In genomic region chr10:39571011-39571410, GRCm38 (mm10) we compare ENCODE assay signal across 10 mouse cellular contexts. TPM values are rescaled to one million over a fixed set of nuclear protein-coding genes. Genes with fewer than 3 reads are reported as not detected.
A peak's percentile ranks its signal among the peaks of the same experiment; 100 is the strongest.
DNase-seq lines count a peak whose midpoint lies in the region; ATAC-seq and TF ChIP-seq lines count a peak whose summit lies in the region.
"Had no signal": no experiment of that assay in that cellular context is flagged by ENCODE, and none has a peak within 500 bp of the region (broad histone marks: within the 10 kb centered on the region; RNA-seq: fewer than 3 reads in every experiment).

No protein-coding gene starts in this region.

- no peak overlapping the region for H3K9ac ChIP-seq in forebrain, embryonic 11.5 days (ENCODE audit: low read length)
- H3K9ac ChIP-seq in midbrain, embryonic 11.5 days (ENCODE audit: low read length) = no peak overlapping the region
- no peak overlapping the region for H3K9ac ChIP-seq in hindbrain, postnatal 0 days (replicated peaks; ENCODE audit: low read length)
- no peak overlapping the region for H3K9ac ChIP-seq in stomach, postnatal 0 days (ENCODE audit: low read length)

- 78% methylated on average over 7 of the region's 7 CpGs for WGBS in forebrain, embryonic 10.5 days
- WGBS in forebrain, embryonic 11.5 days = 66% methylated on average over 7 of the region's 7 CpGs
- WGBS in midbrain, embryonic 10.5 days = 73% methylated on average over 7 of the region's 7 CpGs
- 71% methylated on average over 7 of the region's 7 CpGs for WGBS in midbrain, embryonic 11.5 days
- 31% methylated on average over 7 of the region's 7 CpGs for WGBS in hindbrain, postnatal 0 days
- WGBS in stomach, postnatal 0 days = 26% methylated on average over 7 of the region's 7 CpGs

- H3K4me2 ChIP-seq in forebrain, embryonic 11.5 days (ENCODE audit: low read depth, low read length, severe bottlenecking) = no peak overlapping the region
- H3K4me2 ChIP-seq in midbrain, embryonic 11.5 days = no peak overlapping the region
- H3K4me2 ChIP-seq in hindbrain, postnatal 0 days (ENCODE audit: low read depth, low read length) = no peak overlapping the region
- H3K4me2 ChIP-seq in stomach, postnatal 0 days (replicated peaks; ENCODE audit: low read depth) = no peak overlapping the region

- no peaks in the 10 kb centered on the region for H3K27me3 ChIP-seq in forebrain, embryonic 10.5 days (ENCODE audit: poor library complexity, severe bottlenecking)
- no peaks in the 10 kb centered on the region for H3K27me3 ChIP-seq in forebrain, embryonic 11.5 days (ENCODE audit: control insufficient read depth, insufficient read depth, low read length)
- H3K27me3 ChIP-seq in midbrain, embryonic 10.5 days (ENCODE audit: low read depth, poor library complexity, severe bottlenecking) = no peaks in the 10 kb centered on the region
- no peaks in the 10 kb centered on the region for H3K27me3 ChIP-seq in midbrain, embryonic 11.5 days (ENCODE audit: control insufficient read depth, insufficient read depth, low read length)
- H3K27me3 ChIP-seq in hindbrain, postnatal 0 days (ENCODE audit: insufficient read depth, low read length) = no peaks in the 10 kb centered on the region
- H3K27me3 ChIP-seq in stomach, postnatal 0 days (ENCODE audit: control insufficient read depth, insufficient read depth, low read length) = no peaks in the 10 kb centered on the region

- no peak overlapping the region for H3K4me3 ChIP-seq in forebrain, embryonic 10.5 days
- H3K4me3 ChIP-seq in forebrain, embryonic 11.5 days (ENCODE audit: low read depth, low read length) = no peak overlapping the region
- no peak overlapping the region for H3K4me3 ChIP-seq in midbrain, embryonic 10.5 days
- no peak overlapping the region for H3K4me3 ChIP-seq in midbrain, embryonic 11.5 days (ENCODE audit: low read depth, low read length)
- H3K4me3 ChIP-seq in hindbrain, postnatal 0 days (ENCODE audit: low read length) = no peak overlapping the region
- no peak overlapping the region for H3K4me3 ChIP-seq in stomach, postnatal 0 days (ENCODE audit: low read depth, low read length)
- H3K4me3 ChIP-seq: megakaryocyte, embryonic 14.5 days had no signal

- peaks cover 46% of the 10 kb centered on the region for H3K4me1 ChIP-seq in forebrain, embryonic 10.5 days
- peaks cover 8% of the 10 kb centered on the region; the same call in 1 of the 2 replicates for H3K4me1 ChIP-seq in forebrain, embryonic 11.5 days (replicated peaks; ENCODE audit: control insufficient read depth, insufficient read depth, low read length)
- H3K4me1 ChIP-seq in midbrain, embryonic 10.5 days = peaks cover 32% of the 10 kb centered on the region
- H3K4me1 ChIP-seq in midbrain, embryonic 11.5 days (ENCODE audit: control insufficient read depth, insufficient read depth, low read length) = peaks cover 14% of the 10 kb centered on the region; the same call in 1 of the 2 replicates
- H3K4me1 ChIP-seq in hindbrain, postnatal 0 days (ENCODE audit: insufficient read depth, low read length) = 0 out of 2 replicates have a peak, but pooled peaks cover 5% of the 10 kb centered on the region
- H3K4me1 ChIP-seq in stomach, postnatal 0 days (replicated peaks; ENCODE audit: control insufficient read depth, insufficient read depth) = peaks cover 5% of the 10 kb centered on the region; the same call in 1 of the 2 replicates

- DNase-seq in forebrain, embryonic 10.5 days (ENCODE audit: extremely low spot score, low spot score) = no peak
- no peak for DNase-seq in forebrain, embryonic 11.5 days (ENCODE audit: low spot score)
- no peak for DNase-seq in midbrain, embryonic 10.5 days (ENCODE audit: low spot score)
- DNase-seq in midbrain, embryonic 11.5 days (ENCODE audit: low spot score, missing footprints) = no peak
- no peak for DNase-seq in hindbrain, postnatal 0 days (ENCODE audit: low spot score)
- DNase-seq in stomach, postnatal 0 days (ENCODE audit: low spot score) = no peak
- DNase-seq in ovary, postnatal 14 days (ENCODE audit: low spot score) = no peak
- DNase-seq in left cerebral cortex, adult 18-20 months (ENCODE audit: low spot score in 2 of 2) = no peak
- DNase-seq: cerebellum, postnatal 10 days had no signal

- ATAC-seq in forebrain, embryonic 11.5 days (replicated peaks; ENCODE audit: low FRiP score) = no peak
- ATAC-seq in midbrain, embryonic 11.5 days (ENCODE audit: low FRiP score) = no peak
- 0 out of 2 replicates have a peak, but pooled peaks have one; percentile 32 for ATAC-seq in hindbrain, postnatal 0 days
- no peak for ATAC-seq in stomach, postnatal 0 days (ENCODE audit: low FRiP score, low TSS enrichment)

- no peak for TF ChIP-seq CTCF in hindbrain, postnatal 0 days (IDR thresholded peaks at IDR 0.05; ENCODE audit: low read depth)
- no peak for TF ChIP-seq CTCF in stomach, postnatal 0 days (IDR thresholded peaks at IDR 0.05; ENCODE audit: low read depth)

- TF ChIP-seq EP300 in stomach, postnatal 0 days (optimal IDR thresholded peaks at IDR 0.05) = no peak

- peaks cover 7% of the 10 kb centered on the region; the same call in 1 of the 2 replicates for H3K36me3 ChIP-seq in forebrain, embryonic 10.5 days (replicated peaks)
- H3K36me3 ChIP-seq in forebrain, embryonic 11.5 days (ENCODE audit: control insufficient read depth, insufficient read depth, low read length) = no peaks in the 10 kb centered on the region
- H3K36me3 ChIP-seq in midbrain, embryonic 10.5 days = peaks cover 9% of the 10 kb centered on the region
- no peaks in the 10 kb centered on the region for H3K36me3 ChIP-seq in midbrain, embryonic 11.5 days (ENCODE audit: control insufficient read depth, insufficient read depth, low read length)
- H3K36me3 ChIP-seq in hindbrain, postnatal 0 days (ENCODE audit: insufficient read depth, low read length) = no peaks in the 10 kb centered on the region
- no peaks in the 10 kb centered on the region for H3K36me3 ChIP-seq in stomach, postnatal 0 days (ENCODE audit: control insufficient read depth, insufficient read depth, low read length)

- peak overlapping the region; percentile 54 for H3K27ac ChIP-seq in forebrain, embryonic 10.5 days
- H3K27ac ChIP-seq in forebrain, embryonic 11.5 days (ENCODE audit: low read depth, low read length) = no peak overlapping the region
- H3K27ac ChIP-seq in midbrain, embryonic 10.5 days (replicated peaks) = peak overlapping the region; percentile 35
- no peak overlapping the region for H3K27ac ChIP-seq in midbrain, embryonic 11.5 days (ENCODE audit: low read depth, low read length)
- peak overlapping the region; percentile 64 for H3K27ac ChIP-seq in hindbrain, postnatal 0 days
- H3K27ac ChIP-seq in stomach, postnatal 0 days (replicated peaks) = 0 out of 2 replicates have a peak overlapping the region, but pooled peaks have one; percentile 24

- H3K9me3 ChIP-seq in forebrain, embryonic 10.5 days = no peaks in the 10 kb centered on the region
- no peaks in the 10 kb centered on the region for H3K9me3 ChIP-seq in forebrain, embryonic 11.5 days (ENCODE audit: control insufficient read depth, low read length)
- no peaks in the 10 kb centered on the region for H3K9me3 ChIP-seq in midbrain, embryonic 10.5 days (replicated peaks)
- H3K9me3 ChIP-seq in midbrain, embryonic 11.5 days (ENCODE audit: control insufficient read depth, low read length) = no peaks in the 10 kb centered on the region
- no peaks in the 10 kb centered on the region for H3K9me3 ChIP-seq in hindbrain, postnatal 0 days (ENCODE audit: low read length)
- H3K9me3 ChIP-seq in stomach, postnatal 0 days (ENCODE audit: control insufficient read depth, low read length) = no peaks in the 10 kb centered on the region

RNA-seq across cellular contexts. Expression of gene Traf3ip2, which starts 41.7 kb away (rescaled TPM):
- polyA plus RNA-seq in forebrain, embryonic 10.5 days (2016; fragmentation: Nextera tagmentation; extraction: Ambion mirVana) = 10.3 and 11.7 TPM in 2 replicates
- 3.8 and 5.4 TPM in 2 replicates for polyA plus RNA-seq in forebrain, embryonic 11.5 days (2014; fragmentation: Nextera tagmentation; extraction: Ambion mirVana)
- polyA plus RNA-seq in midbrain, embryonic 10.5 days (2016; fragmentation: Nextera tagmentation; extraction: Ambion mirVana) = 5.5 and 9.5 TPM in 2 replicates
- 3.9 TPM in 2 replicates for polyA plus RNA-seq in midbrain, embryonic 11.5 days (2014; fragmentation: Nextera tagmentation; extraction: Ambion mirVana)
- total RNA-seq in hindbrain, postnatal 0 days (2014; rRNA removed) = 5.3 and 9.6 TPM in 2 replicates
- 5.7 and 6.2 TPM in 2 replicates for polyA plus RNA-seq in hindbrain, postnatal 0 days (2015; fragmentation: Nextera tagmentation; extraction: Ambion mirVana)
- 19.4 and 24.1 TPM in 2 replicates for polyA plus RNA-seq in stomach, postnatal 0 days (2015; fragmentation: Nextera tagmentation; extraction: Ambion mirVana)
- 1 to 10 TPM in 1 of 2 experiments, under 1 TPM in 1; 0.91 to 1.3 TPM for total RNA-seq in left cerebral cortex, adult 18-20 months (2021)

Comparison
In these comparisons a context has a peak if more than half of its experiments do, and no peak if none do; other contexts are left out.
1. H3K27ac ChIP-seq: peak in forebrain, embryonic 10.5 days (single experiment), midbrain, embryonic 10.5 days (single experiment), hindbrain, postnatal 0 days (single experiment) and stomach, postnatal 0 days (single experiment); none in forebrain, embryonic 11.5 days (single experiment) and midbrain, embryonic 11.5 days (single experiment).